Mouse (Mus musculus) CH12.LX (cell line): ENCODE data around the gene Fyb2.

Source experiments
- CTCF ChIP-seq, 2 experiments: IDR thresholded peaks in 1 of 2; conservative IDR thresholded peaks in 1 of 2; 2 replicates each; pipeline ENCODE4 v1.5.1; 2011 to 2012; ENCODE audit warnings: low read depth in 2 of 2, low read length in 2 of 2, improper control_type of control experiment in 1 of 2, inconsistent platforms in 1 of 2, mild to moderate bottlenecking in 1 of 2, moderate library complexity in 1 of 2
- EP300 ChIP-seq: IDR thresholded peaks from 2 replicates; pipeline ENCODE4 v1.6.1; 2011; ENCODE audit warnings: low read length, improper control_type of control experiment
- POLR2A ChIP-seq: IDR thresholded peaks from 2 replicates; pipeline ENCODE4 v1.6.1; 2011; ENCODE audit warnings: low read depth, mild to moderate bottlenecking, improper control_type of control experiment, low read length
- UBTF ChIP-seq: IDR thresholded peaks from 2 replicates; pipeline ENCODE4 v1.6.1; 2012; ENCODE audit warnings: low read depth, mild to moderate bottlenecking, inconsistent platforms, low read length, improper control_type of control experiment, moderate library complexity
- ZMIZ1 ChIP-seq: IDR thresholded peaks from 2 replicates; pipeline ENCODE4 v1.6.1; 2012; ENCODE audit warnings: low read depth, mild to moderate bottlenecking, inconsistent platforms, low read length, improper control_type of control experiment
- ZNF384 ChIP-seq: IDR thresholded peaks from 2 replicates; pipeline ENCODE4 v1.6.1; 2012; ENCODE audit warnings: low read depth, low read length, improper control_type of control experiment, inconsistent platforms

DNA sequence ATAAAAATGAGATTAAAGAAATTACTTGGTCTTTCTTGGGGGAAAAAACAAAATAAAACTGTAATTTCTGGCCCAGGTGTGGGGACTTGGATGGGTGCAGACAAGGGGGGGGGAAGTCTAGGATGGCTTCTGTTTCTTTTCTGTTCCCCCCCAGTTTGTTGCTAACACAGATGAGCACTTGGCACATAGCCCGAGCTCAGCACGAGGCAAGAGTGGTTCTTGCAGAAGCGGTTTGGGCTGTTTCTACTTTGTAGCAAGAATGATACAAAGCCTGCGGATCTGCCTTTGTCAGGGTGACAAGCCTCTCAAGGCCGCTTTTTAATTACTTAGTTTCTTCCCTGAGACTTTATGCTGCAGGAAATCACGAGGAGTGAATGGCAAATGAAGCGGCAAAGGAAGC lies 43.4 kb downstream of the Fyb2 start:
- TF ChIP-seq ZMIZ1: no peak
- TF ChIP-seq EP300: no peak
- TF ChIP-seq CTCF (conservative IDR thresholded peaks at IDR 0.05 in 1 of 2, IDR thresholded peaks at IDR 0.05 in 1 of 2; ENCODE audit: low read depth in 2 of 2, low read length in 2 of 2): no peak
- TF ChIP-seq UBTF: no peak
- TF ChIP-seq POLR2A: no peak
- no peak for TF ChIP-seq ZNF384
